Mouse (Mus musculus) brown adipose tissue, adult 24 weeks (tissue): Measurements from ENCODE around the gene Srsf9. TPM values are rescaled to one million over a fixed set of nuclear protein-coding genes. Genes with fewer than 3 reads are reported as not detected.
"Not testable (repeated sequence)": the region's sequence is repeated elsewhere in the genome, so short reads cannot be mapped to it uniquely, and the experiment has no call there.

Source experiments
- H3K27ac ChIP-seq: fragments of 200-500 bp; replicated peaks from 2 replicates; pipeline ENCODE4 v1.5.1; 2012; ENCODE audit warnings: low read depth, mild to moderate bottlenecking, low read length
- H3K4me1 ChIP-seq: fragments of 200-500 bp; 2 replicates; pipeline ENCODE4 v1.6.1; 2012; ENCODE audit warnings: low read length, mixed read lengths; ENCODE audit not compliant: control insufficient read depth, insufficient read depth, insufficient read length
- H3K4me3 ChIP-seq: fragments of 200-500 bp; 2 replicates; pipeline ENCODE4 v1.5.1; 2012; ENCODE audit warnings: low read depth, mild to moderate bottlenecking, low read length, moderate library complexity; ENCODE audit not compliant: insufficient read depth
- polyA plus RNA-seq: library from polyadenylated mRNA; stranded (reverse); fragments of >200 nt; gene quantifications from 2 replicates; pipeline ENCODE4 v1.2.4, GENCODE M21; 2012; ENCODE audit not compliant: missing spikeins, insufficient read depth, insufficient read length

Srsf9 gene
- polyA plus RNA-seq, 1 experiment, result 40.6 TPM

- not testable (repeated sequence) for H3K27ac ChIP-seq, H3K4me3 ChIP-seq, H3K4me1 ChIP-seq
Measured at GRCm38 (mm10) chr5:115378882-115379281, 51.9 kb downstream of the Srsf9 start.

Other genes starting within 250 kb of the Srsf9 start
- gene Gm10401, start 228.9 kb upstream of the Srsf9 start, polyA plus RNA-seq, result not detected in 2 replicates
- 345 and 375 TPM in 2 replicates for gene Acads, start 207.8 kb upstream of the Srsf9 start, polyA plus RNA-seq
- gene Unc119b, start 192.2 kb upstream of the Srsf9 start, polyA plus RNA-seq, result 9.4 and 11.0 TPM in 2 replicates
- 49.5 and 76.9 TPM in 2 replicates for gene Mlec, start 169.0 kb upstream of the Srsf9 start, polyA plus RNA-seq
- gene Cabp1, start 132.8 kb upstream of the Srsf9 start, polyA plus RNA-seq, result 1.0 and 1.3 TPM in 2 replicates
- 187 and 188 TPM in 2 replicates for gene Pop5, start 91.3 kb upstream of the Srsf9 start, polyA plus RNA-seq
- 122 and 124 TPM in 2 replicates for gene Rnf10, start 54.3 kb upstream of the Srsf9 start, polyA plus RNA-seq
- 95.7 and 103 TPM in 2 replicates for gene Coq5, start 47.5 kb upstream of the Srsf9 start, polyA plus RNA-seq
- gene Dynll1, start 26.2 kb upstream of the Srsf9 start, polyA plus RNA-seq, result 93.6 and 365 TPM in 2 replicates
- 35.7 and 45.5 TPM in 2 replicates for gene Gatc, start 14.0 kb downstream of the Srsf9 start, polyA plus RNA-seq
- gene Triap1, start 14.0 kb downstream of the Srsf9 start, polyA plus RNA-seq, result 33.2 and 38.6 TPM in 2 replicates
- gene Cox6a1, start 21.8 kb downstream of the Srsf9 start, polyA plus RNA-seq, result 4,430 and 5,347 TPM in 2 replicates
- gene Msi1, start 102.4 kb downstream of the Srsf9 start, polyA plus RNA-seq, result 1.1 TPM in 1 of 2 replicates, not detected in the other
- not detected in 2 replicates for gene Pla2g1b, start 139.1 kb downstream of the Srsf9 start, polyA plus RNA-seq
- 11.4 and 18.4 TPM in 2 replicates for gene Sirt4, start 157.5 kb downstream of the Srsf9 start, polyA plus RNA-seq
- gene Pxn, start 179.5 kb downstream of the Srsf9 start, polyA plus RNA-seq, result 10.6 and 12.2 TPM in 2 replicates
- gene Rplp0, start 232.3 kb downstream of the Srsf9 start, polyA plus RNA-seq, result 575 and 685 TPM in 2 replicates
- gene Gcn1l1, start 238.1 kb downstream of the Srsf9 start, polyA plus RNA-seq, result 9.9 and 15.0 TPM in 2 replicates